Comparison of ENCODE assay signal across 13 mouse cellular contexts in the genomic region with DNA sequence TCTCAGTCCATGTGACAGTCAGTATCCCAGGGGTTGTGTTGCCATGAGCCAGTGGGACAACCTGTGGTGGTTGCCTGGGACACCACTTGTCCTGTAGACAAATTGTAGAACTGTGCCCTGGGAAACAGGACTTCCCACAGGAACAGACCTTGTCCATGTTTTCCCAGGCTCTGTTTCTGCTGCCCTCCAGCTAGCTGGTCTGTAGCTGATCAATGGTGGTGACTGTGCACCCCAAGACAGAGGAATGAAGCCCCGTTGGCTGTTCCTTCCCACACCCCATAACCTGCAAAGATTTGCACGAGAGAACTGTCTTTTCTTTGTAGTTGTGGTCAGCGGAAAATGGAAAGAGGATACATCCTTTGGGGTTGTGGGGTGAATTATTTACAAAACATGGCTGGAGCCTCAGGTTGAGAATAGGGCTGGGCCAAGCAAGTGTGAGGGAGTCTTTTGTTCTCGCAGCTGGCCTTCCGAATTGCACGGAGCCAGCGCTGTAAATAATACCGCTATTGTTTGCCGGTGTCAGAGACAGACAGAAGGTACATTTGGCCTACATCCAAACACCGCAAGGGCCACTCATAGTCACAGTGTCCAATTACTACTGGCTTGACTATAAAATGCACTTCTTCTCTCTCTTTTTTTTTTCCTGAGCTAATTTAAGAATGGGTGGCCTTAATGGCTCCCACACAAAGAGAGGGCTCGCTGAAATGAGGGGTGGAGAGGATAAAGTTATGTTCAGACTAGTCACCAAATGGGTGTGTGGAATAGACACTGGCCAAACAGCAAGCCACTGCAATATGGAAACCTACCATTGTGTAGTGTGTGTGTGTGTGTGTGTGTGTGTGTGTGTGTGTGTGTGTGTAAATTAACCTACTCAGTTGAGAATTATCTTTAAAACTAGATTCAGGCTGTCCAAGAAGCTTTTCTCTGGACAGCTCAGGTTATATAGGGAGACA. TPM values are rescaled to one million over a fixed set of nuclear protein-coding genes. Genes with fewer than 3 reads are reported as not detected.
DNase-seq lines count a peak whose midpoint lies in the region; ATAC-seq and TF ChIP-seq lines count a peak whose summit lies in the region.
"Had no signal": no experiment of that assay in that cellular context is flagged by ENCODE, and none has a peak within 500 bp of the region (broad histone marks: within the 10 kb centered on the region; RNA-seq: fewer than 3 reads in every experiment).

No protein-coding gene starts in this region.

- WGBS in lung, embryonic 14.5 days, result 65% methylated on average over 11 of the region's 11 CpGs
- 20% methylated on average over 11 of the region's 11 CpGs for WGBS in hindbrain, embryonic 13.5 days

- H3K9me3 ChIP-seq in lung, embryonic 14.5 days (ENCODE audit: low read depth, low read length), result no peaks in the 10 kb centered on the region
- H3K9me3 ChIP-seq in hindbrain, embryonic 13.5 days, result no peaks in the 10 kb centered on the region

- peak; percentile 23 for DNase-seq in lung, embryonic 14.5 days
- no peak for DNase-seq in lung, postnatal 14 days
- peak; percentile 73 for DNase-seq in embryo, embryonic 10.5 days (ENCODE audit: low spot score)
- peak; percentile 15 for DNase-seq in telencephalon, adult 2 months (ENCODE audit: low read depth, low spot score)
- DNase-seq in adrenal gland, postnatal 36 days, result no peak
- no peak for DNase-seq in urinary bladder, postnatal 10 days (ENCODE audit: low spot score)
- DNase-seq: lung, postnatal 4 days; right cerebral cortex, postnatal 4 days had no signal

- no peak overlapping the region for H3K4me2 ChIP-seq in lung, embryonic 14.5 days
- no peak overlapping the region for H3K4me2 ChIP-seq in hindbrain, embryonic 13.5 days

- no peaks in the 10 kb centered on the region for H3K36me3 ChIP-seq in lung, embryonic 14.5 days (ENCODE audit: insufficient read depth)
- no peaks in the 10 kb centered on the region for H3K36me3 ChIP-seq in hindbrain, embryonic 13.5 days
- H3K36me3 ChIP-seq: G1E had no signal

- H3K4me1 ChIP-seq in lung, embryonic 14.5 days (ENCODE audit: insufficient read depth), result no peaks in the 10 kb centered on the region
- H3K4me1 ChIP-seq in hindbrain, embryonic 13.5 days (replicated peaks), result peaks cover 13% of the 10 kb centered on the region

- H3K4me3 ChIP-seq in lung, embryonic 14.5 days (ENCODE audit: low read depth, low read length), result no peak overlapping the region
- no peak overlapping the region for H3K4me3 ChIP-seq in hindbrain, embryonic 13.5 days

- no peak overlapping the region for H3K27ac ChIP-seq in lung, embryonic 14.5 days (ENCODE audit: low read depth)
- H3K27ac ChIP-seq in hindbrain, embryonic 13.5 days, result peak overlapping the region; percentile 76

- H3K9ac ChIP-seq in lung, embryonic 14.5 days, result no peak overlapping the region
- no peak overlapping the region for H3K9ac ChIP-seq in hindbrain, embryonic 13.5 days

- H3K27me3 ChIP-seq in lung, embryonic 14.5 days (ENCODE audit: insufficient read depth, low read length), result peaks cover 19% of the 10 kb centered on the region
- no peaks in the 10 kb centered on the region for H3K27me3 ChIP-seq in hindbrain, embryonic 13.5 days

- TF ChIP-seq CTCF in lung, embryonic 14.5 days (IDR thresholded peaks at IDR 0.05; ENCODE audit: low read depth), result no peak

- no peak for ATAC-seq in lung, embryonic 14.5 days (ENCODE audit: insufficient read depth)
- ATAC-seq in hindbrain, embryonic 13.5 days (ENCODE audit: low FRiP score), result peak; percentile 36; the same call in 1 of the 2 replicates
- ATAC-seq in erythroid progenitor cell, adult 5-6 weeks (replicated peaks; ENCODE audit: low FRiP score, poor library complexity, severe bottlenecking), result no peak

RNA-seq across cellular contexts. Expression of a gene that starts 28.1 kb away (rescaled TPM):
- not detected in 2 replicates for polyA plus RNA-seq in lung, embryonic 14.5 days (2014; fragmentation: Nextera tagmentation; extraction: Ambion mirVana)
- not detected in 2 replicates for polyA plus RNA-seq in hindbrain, embryonic 13.5 days (2015; fragmentation: Nextera tagmentation; extraction: Ambion mirVana)
- total RNA-seq in adrenal gland, postnatal 36 days (2021), result not detected
- not detected in 2 replicates for total RNA-seq in erythroid progenitor cell, adult 5-6 weeks (2015; ENCODE audit: low replicate concordance)
- not detected in 2 replicates for total RNA-seq in erythroid progenitor cell, adult 5-6 weeks (2017; ENCODE audit: low replicate concordance)
- total RNA-seq: G1E; layer of hippocampus, adult 18-20 months had no signal
- polyA plus RNA-seq: G1E; gonadal fat pad, adult 2 months had no signal

Comparison
In these comparisons a context has a peak if more than half of its experiments do, and no peak if none do; other contexts are left out.
1. DNase-seq: peak in lung, embryonic 14.5 days (single experiment), embryo, embryonic 10.5 days (single experiment) and telencephalon, adult 2 months (single experiment); none in lung, postnatal 14 days (single experiment), adrenal gland, postnatal 36 days (0 of 2) and urinary bladder, postnatal 10 days (single experiment).